ENCODE assay signal across 8 mouse cellular contexts in genomic region chr2:134681271-134681961, GRCm38 (mm10). TPM values are rescaled to one million over a fixed set of nuclear protein-coding genes. Genes with fewer than 3 reads are reported as not detected.
DNase-seq lines count a peak whose midpoint lies in the region; ATAC-seq and TF ChIP-seq lines count a peak whose summit lies in the region.

No protein-coding gene starts in this region.

- no peaks in the 10 kb centered on the region for H3K4me1 ChIP-seq in E14TG2a.4 (replicated peaks; ENCODE audit: low read depth, low read length)
- H3K4me1 ChIP-seq in midbrain, embryonic 15.5 days = peaks cover 6% of the 10 kb centered on the region; the same call in 1 of the 2 replicates

- H3K9me3 ChIP-seq in E14TG2a.4 (ENCODE audit: low read length) = no peaks in the 10 kb centered on the region
- H3K9me3 ChIP-seq in midbrain, embryonic 15.5 days = no peaks in the 10 kb centered on the region

- peak; percentile 53 for DNase-seq in 416B (ENCODE audit: low read depth)
- DNase-seq in cerebellum, adult 9-11 months = peak; percentile 13
- peak; percentile 27 to 48 for DNase-seq in heart, postnatal 10 days
- peak; percentile 61 to 69 for DNase-seq in layer of hippocampus, adult 2 months (ENCODE audit: low spot score in 2 of 2)
- no peak for DNase-seq in spleen, adult 12 weeks (ENCODE audit: low spot score)

- H3K27ac ChIP-seq in layer of hippocampus, adult 2 months = no peak overlapping the region
- no peak overlapping the region for H3K27ac ChIP-seq in midbrain, embryonic 15.5 days

- no peak overlapping the region for H3K4me3 ChIP-seq in E14TG2a.4 (replicated peaks; ENCODE audit: low read length)
- H3K4me3 ChIP-seq in layer of hippocampus, adult 2 months = no peak overlapping the region
- no peak overlapping the region for H3K4me3 ChIP-seq in midbrain, embryonic 15.5 days

- intact Hi-C loops in heart, postnatal 10 days (cut with DNase I) = loop anchor here (1.0 kb wide), 2 partner anchors 104 to 647 kb away; no protein-coding TSS in a partner anchor

- H3K9ac ChIP-seq in midbrain, embryonic 15.5 days = no peak overlapping the region

- 27% methylated on average over 9 of the region's 9 CpGs for WGBS in midbrain, embryonic 15.5 days

- H3K4me2 ChIP-seq in midbrain, embryonic 15.5 days = no peak overlapping the region

- H3K27me3 ChIP-seq in E14TG2a.4 (ENCODE audit: insufficient read depth, low read length) = no peaks in the 10 kb centered on the region
- no peaks in the 10 kb centered on the region for H3K27me3 ChIP-seq in midbrain, embryonic 15.5 days (replicated peaks)

- peak; percentile 81; the same call in 1 of the 2 replicates for ATAC-seq in midbrain, embryonic 15.5 days (replicated peaks)
- no peak for ATAC-seq in activated CD4-positive, CD25-positive, alpha-beta regulatory T cell, adult 4 months

- H3K36me3 ChIP-seq in E14TG2a.4 (ENCODE audit: insufficient read depth, low read length) = no peaks in the 10 kb centered on the region
- no peaks in the 10 kb centered on the region for H3K36me3 ChIP-seq in midbrain, embryonic 15.5 days (replicated peaks)

- TF ChIP-seq CTCF in E14TG2a.4 (conservative IDR thresholded peaks at IDR 0.05; ENCODE audit: low read length) = peak; percentile 27
- peak; percentile 92 for TF ChIP-seq CTCF in layer of hippocampus, adult 2 months (conservative IDR thresholded peaks at IDR 0.05)

RNA-seq across cellular contexts. Expression of gene Tmx4, which starts 37.5 kb away (rescaled TPM):
- total RNA-seq in heart, postnatal 10 days (2021) = 10 to 100 TPM; 62.3 to 65.6 TPM
- 100 to 1,000 TPM; 155 to 167 TPM for total RNA-seq in layer of hippocampus, adult 2 months (2021)
- 116 and 136 TPM in 2 replicates for polyA plus RNA-seq in midbrain, embryonic 15.5 days (2015; fragmentation: Nextera tagmentation; extraction: Ambion mirVana)
- polyA plus RNA-seq in activated CD4-positive, CD25-positive, alpha-beta regulatory T cell, adult 4 months (2017; shearing (Covaris generic)) = 10 to 100 TPM; 12.4 to 15.6 TPM
